Mouse (Mus musculus): ENCODE results near the gene Alad. TPM values are rescaled to one million over a fixed set of nuclear protein-coding genes. Genes with fewer than 3 reads are reported as not detected.
"Not testable (repeated sequence)": the region's sequence is repeated elsewhere in the genome, so short reads cannot be mapped to it uniquely, and the experiment has no call there.

Alad gene
- polyA plus RNA-seq, 1 experiment from 2014 or later = 142 TPM

DNA sequence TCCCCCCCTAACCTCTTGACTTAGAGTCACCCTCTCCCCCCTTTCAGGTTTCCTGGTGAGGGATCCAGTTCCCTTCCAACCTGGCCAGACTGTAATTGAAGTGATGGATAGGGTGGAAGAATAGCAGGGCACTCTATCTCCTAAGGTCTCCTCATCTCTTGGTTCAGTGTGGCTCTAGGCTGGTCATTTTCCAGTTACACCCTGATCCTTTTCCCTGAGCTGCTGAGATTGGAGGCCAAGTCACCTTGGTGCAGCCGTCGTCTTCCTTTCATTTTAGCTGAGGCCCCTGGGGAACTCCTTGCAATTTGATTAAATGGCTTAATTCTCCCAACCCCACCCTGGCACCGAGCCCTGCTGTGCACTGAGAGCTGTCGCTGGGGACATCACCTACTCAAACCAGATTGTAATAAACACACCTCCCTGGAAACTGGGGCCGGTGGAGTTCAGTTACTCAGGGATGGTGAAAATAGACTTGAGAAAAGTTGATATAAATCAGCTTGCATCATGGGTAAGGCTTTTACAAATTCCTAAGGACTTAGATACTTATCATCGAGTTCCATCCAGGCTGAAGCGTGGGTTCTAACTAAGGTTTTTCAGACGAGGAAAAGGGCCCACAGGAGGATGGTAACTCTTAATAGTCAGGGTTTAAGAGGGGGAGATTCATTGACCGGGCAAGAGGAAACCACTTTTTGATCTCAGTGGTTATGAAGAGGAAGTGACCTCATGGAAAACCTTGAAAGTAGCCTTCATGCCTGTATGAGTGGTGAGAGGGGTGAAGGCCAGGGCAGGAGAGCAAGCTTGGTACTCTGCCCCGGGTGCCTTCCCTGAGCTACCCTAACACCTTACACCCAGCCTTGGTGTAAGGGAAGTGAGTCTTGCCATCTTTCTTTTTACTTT, 38.8 kb downstream of the Alad start:
- Histone ChIP-seq H3K4me2 (peak overlapping the region; percentile 82), H3K4me1 (no peaks in the 10 kb centered on the region), H3K9ac (no peak overlapping the region), H3K9me3 (no peaks in the 10 kb centered on the region), H3K27ac (peak overlapping the region; percentile 44; the same call in 1 of the 2 replicates), H3K27me3 (replicated peaks) (no peaks in the 10 kb centered on the region), H3K4me3 (replicated peaks) (peak overlapping the region; percentile 54), H3K36me3 (no peaks in the 10 kb centered on the region)
- ATAC-seq (ENCODE audit: insufficient read depth, low FRiP score, low read depth) = 0 out of 2 replicates have a peak, but pooled peaks have one; percentile 9
- 37% methylated on average over 10 of the region's 10 CpGs for WGBS

DNA sequence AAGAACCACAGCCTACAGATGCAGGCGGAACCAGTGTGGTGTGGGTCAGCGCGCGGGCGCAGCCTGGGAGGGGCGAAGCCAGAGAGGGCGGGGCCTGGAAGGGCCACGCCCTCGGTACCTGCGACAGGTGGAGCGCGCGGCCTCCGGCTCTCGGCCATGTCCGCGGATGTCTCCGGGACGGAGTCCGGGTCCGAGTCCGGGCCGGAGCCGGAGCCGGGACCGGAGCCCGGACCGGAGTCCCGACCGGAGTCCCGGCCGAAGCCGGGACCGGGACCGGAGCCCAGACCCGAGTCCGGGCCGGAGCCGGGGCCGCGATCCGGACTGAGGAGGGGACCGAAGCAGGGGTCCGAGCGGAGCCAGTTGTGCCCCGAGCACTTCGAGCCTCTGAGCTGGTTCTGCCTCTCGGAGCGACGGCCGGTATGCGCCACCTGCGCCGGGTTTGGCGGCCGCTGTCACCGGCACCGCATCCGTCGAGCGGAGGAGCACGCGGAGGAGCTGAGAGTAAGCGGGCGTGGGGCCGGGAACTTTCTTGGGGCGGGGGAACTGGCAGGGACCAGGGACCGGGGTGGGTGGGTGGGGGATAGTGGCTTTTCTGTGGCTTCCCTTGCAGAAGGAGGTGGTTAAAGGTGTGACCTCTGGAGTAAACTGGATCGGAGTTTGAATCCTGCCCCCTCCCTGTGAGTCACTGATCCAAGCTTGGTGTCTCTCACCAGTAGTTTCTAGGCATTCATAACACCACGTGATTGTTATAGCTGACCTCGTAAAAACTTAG, 39.6 kb downstream of the Alad start, which contains the start of gene Bspry:
Gene Bspry (plus strand): TSS at position 117 of the 772 bp plus-strand sequence.
- WGBS = 3% methylated on average over 71 of the region's 71 CpGs
- peak; percentile 91 for ATAC-seq (ENCODE audit: insufficient read depth, low FRiP score, low read depth)

DNA sequence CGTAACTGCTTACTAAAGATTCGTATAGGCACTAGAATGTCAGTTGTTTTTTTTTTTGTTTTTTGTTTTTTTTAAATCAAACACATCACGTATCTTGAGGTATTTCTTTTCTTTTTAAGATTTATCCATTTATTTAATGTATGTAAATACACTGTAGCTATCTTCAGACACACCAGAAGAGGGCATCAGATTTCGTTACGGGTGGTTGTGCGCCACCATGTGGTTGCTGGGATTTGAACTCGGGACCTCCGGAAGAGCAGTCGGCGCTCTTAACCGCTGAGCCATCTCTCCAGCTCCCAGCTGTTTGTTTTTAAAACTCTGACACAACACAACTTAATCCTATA, 40.2 kb downstream of the Alad start:
- not testable (repeated sequence) for H3K36me3 ChIP-seq; H3K27ac ChIP-seq; H3K4me1 ChIP-seq; H3K9me3 ChIP-seq; H3K9ac ChIP-seq; H3K27me3 ChIP-seq (replicated peaks); ATAC-seq (ENCODE audit: insufficient read depth, low FRiP score, low read depth)
- H3K4me3 ChIP-seq (replicated peaks) = peak overlapping the region; percentile 54
- peak overlapping the region; percentile 82 for H3K4me2 ChIP-seq
- 11% methylated on average over 11 of the region's 11 CpGs for WGBS

More for the DNA sequence above, 39.6 kb downstream of the Alad start, which contains the start of gene Bspry:
- no peaks in the 10 kb centered on the region for H3K4me1 ChIP-seq
- peak within 1 kb of the TSS; percentile 67 for H3K27ac ChIP-seq
- no peaks in the 10 kb centered on the region for H3K9me3 ChIP-seq
- H3K27me3 ChIP-seq (replicated peaks) = no peaks in the 10 kb centered on the region
- peak within 1 kb of the TSS; percentile 82 for H3K4me2 ChIP-seq
- peak within 1 kb of the TSS; percentile 54 for H3K4me3 ChIP-seq (replicated peaks)
- H3K9ac ChIP-seq = no peak within 1 kb of the TSS
- no peaks in the 10 kb centered on the region for H3K36me3 ChIP-seq

DNA sequence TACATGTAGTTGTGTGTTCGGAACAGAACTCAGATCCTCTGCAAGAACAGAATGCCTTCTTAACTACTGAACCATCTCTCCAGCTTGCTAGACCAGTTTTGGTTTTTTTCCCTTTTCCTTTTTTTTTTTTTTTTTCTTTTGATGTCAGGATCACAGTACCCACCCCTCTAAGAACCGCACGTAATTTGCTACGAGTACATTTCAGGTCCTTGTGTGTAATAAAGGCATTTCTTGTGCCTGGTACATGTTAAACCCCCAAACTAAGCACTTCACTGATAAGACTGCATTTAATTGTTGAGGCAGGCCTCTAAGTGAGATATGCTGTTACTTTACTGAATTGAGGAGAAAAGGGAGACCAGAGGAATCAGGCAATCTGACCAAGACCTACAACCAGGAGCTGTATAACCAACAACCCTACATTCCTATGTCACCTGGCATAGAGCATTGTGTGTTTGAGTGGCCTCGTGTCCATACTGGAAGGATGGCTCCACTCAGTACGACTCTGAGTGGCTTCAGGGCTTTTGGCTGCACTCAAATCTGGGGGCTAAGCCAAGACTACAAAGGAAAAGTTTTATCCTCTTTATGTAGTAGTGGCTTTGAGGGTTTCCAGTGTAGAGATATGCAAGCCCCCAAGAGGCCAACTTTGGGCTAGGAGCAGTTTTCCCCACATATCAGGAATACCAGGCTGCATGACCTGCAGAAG, 42.0 kb downstream of the Alad start:
- H3K9ac ChIP-seq = no peak overlapping the region
- H3K27ac ChIP-seq = peak overlapping the region; percentile 52; the same call in 1 of the 2 replicates
- ATAC-seq (ENCODE audit: insufficient read depth, low FRiP score, low read depth) = no peak
- 75% methylated on average over 6 of the region's 6 CpGs for WGBS
- no peaks in the 10 kb centered on the region for H3K4me1 ChIP-seq
- no peaks in the 10 kb centered on the region for H3K27me3 ChIP-seq (replicated peaks)
- H3K4me2 ChIP-seq = no peak overlapping the region
- H3K36me3 ChIP-seq = no peaks in the 10 kb centered on the region
- H3K4me3 ChIP-seq (replicated peaks) = no peak overlapping the region
- H3K9me3 ChIP-seq = no peaks in the 10 kb centered on the region

DNA sequence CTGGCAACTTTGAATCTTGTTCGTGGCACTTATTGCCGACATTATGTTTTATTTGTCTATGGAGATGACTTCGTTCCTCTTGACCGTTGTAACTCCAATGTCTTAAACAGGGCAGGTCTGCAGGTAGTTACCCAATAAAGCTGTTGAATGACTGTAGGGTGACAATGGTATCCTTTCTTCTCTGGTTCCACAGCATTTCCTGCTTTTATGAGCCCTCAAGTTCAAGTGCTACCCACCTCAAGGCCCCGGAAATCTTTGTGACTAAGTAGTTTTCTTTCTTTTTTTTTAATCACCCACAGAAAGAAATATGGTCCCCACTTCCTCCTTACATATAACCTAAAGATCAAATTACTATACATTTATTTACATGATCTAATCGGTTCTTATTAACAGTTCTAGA, 43.9 kb downstream of the Alad start:
- Histone ChIP-seq H3K27ac (no peak overlapping the region), H3K4me1 (no peaks in the 10 kb centered on the region), H3K4me2 (no peak overlapping the region), H3K9ac (no peak overlapping the region), H3K36me3 (no peaks in the 10 kb centered on the region), H3K4me3 (replicated peaks) (no peak overlapping the region), H3K27me3 (replicated peaks) (no peaks in the 10 kb centered on the region), H3K9me3 (no peaks in the 10 kb centered on the region)
- 79% methylated on average over 6 of the region's 6 CpGs for WGBS
- no peak for ATAC-seq (ENCODE audit: insufficient read depth, low FRiP score, low read depth)

DNA sequence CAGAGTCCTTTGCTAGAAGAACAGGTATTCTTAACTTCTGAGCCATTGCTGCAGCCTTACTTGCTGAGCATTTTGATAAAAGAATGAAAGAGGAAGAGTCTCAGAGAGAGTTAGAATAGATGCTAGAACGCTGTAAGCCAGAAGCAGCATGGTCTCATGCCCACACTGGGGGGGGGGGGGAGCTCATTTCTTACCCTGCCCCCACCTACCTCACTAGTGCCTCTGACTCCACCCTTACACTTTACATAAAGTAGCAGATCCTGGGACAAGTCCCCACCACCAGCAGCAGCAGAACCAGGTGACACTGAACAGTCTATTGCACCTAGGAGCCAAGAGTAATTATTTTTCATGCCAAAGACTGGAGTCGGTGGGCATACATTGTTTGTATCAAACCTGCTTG, 44.6 kb downstream of the Alad start:
- Histone ChIP-seq H3K9me3 (no peaks in the 10 kb centered on the region), H3K4me3 (replicated peaks) (no peak overlapping the region), H3K27ac (no peak overlapping the region), H3K36me3 (no peaks in the 10 kb centered on the region), H3K27me3 (replicated peaks) (no peaks in the 10 kb centered on the region), H3K4me1 (0 out of 2 replicates have a peak, but pooled peaks cover 5% of the 10 kb centered on the region), H3K9ac (no peak overlapping the region), H3K4me2 (no peak overlapping the region)
- WGBS = 75% methylated on average over 2 of the region's 2 CpGs
- no peak for ATAC-seq (ENCODE audit: insufficient read depth, low FRiP score, low read depth)

DNA sequence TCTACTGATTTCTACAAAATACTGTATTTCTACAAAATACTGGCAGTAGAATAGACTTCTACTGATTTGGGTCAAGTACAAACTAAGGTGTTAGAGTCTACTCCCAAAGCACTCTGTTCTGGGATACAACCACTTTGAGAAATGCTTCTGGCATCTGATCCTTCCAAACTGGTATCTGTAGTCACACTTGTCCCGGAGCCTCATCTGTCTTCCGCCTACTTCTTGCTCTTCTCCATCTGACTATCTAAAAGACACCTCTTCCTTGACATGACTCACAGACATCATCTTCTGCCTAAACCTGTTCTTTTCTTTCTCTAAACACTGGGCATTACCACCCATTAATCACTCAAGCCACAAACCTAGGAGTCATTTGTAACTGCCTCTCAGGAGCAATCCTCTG, 47.6 kb downstream of the Alad start:
- no peaks in the 10 kb centered on the region for H3K9me3 ChIP-seq
- no peak overlapping the region for H3K4me3 ChIP-seq (replicated peaks)
- no peak for ATAC-seq (ENCODE audit: insufficient read depth, low FRiP score, low read depth)
- H3K9ac ChIP-seq = no peak overlapping the region
- H3K4me1 ChIP-seq = 0 out of 2 replicates have a peak, but pooled peaks cover 7% of the 10 kb centered on the region
- H3K27ac ChIP-seq = no peak overlapping the region
- H3K36me3 ChIP-seq = no peaks in the 10 kb centered on the region
- 90% methylated on average over 2 of the region's 2 CpGs for WGBS
- no peak overlapping the region for H3K4me2 ChIP-seq
- no peaks in the 10 kb centered on the region for H3K27me3 ChIP-seq (replicated peaks)

DNA sequence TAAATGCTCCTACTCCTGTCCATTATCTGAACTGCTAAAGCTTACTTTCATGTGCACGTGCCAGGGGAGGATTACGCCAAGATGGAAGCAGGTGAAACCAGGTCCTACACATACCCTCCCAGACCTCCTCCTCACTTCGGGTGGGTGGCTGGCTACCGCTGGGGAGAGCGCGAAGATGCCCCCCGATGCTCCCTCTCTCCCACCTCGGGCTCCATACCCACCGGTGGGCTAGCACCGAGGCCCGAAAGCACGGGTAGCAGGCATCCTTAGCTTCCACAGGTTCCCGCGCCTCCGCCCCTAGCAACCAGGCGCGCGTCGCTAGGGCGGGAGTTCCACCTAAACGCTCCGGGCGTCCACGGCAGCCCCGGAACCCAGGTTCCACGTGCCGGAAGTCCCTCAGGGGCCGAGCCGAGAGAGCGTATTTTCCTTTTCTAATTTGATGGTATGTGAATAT, 49.1 kb downstream of the Alad start, which contains the start of gene Wdr31:
Gene Wdr31 (minus strand): TSS at position 299 of the 454 bp plus-strand sequence.
- no peak within 1 kb of the TSS for H3K27ac ChIP-seq

DNA sequence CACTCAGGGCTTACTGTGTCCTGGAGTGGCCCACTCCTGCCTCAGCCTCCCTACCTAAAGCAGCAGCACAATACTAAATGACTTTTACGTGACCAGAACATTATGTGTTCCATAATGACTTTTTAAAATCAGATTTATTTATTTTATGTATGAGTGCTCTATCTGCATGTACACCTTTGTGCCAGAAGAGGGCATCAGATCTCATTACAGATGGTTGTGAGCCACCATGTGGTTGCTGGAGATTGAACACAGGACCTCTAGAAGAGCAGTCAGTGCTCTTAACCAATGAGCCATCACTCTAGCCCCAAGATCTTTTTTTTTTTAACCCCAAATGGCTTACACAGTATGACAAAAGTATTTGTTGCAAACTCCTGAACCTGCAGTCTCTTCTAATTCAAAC, 51.6 kb downstream of the Alad start:
- WGBS = 83% methylated on average over 1 of the region's 1 CpGs
- ATAC-seq (ENCODE audit: insufficient read depth, low FRiP score, low read depth) = no peak
- H3K9ac ChIP-seq = no peak overlapping the region
- H3K4me1 ChIP-seq = 0 out of 2 replicates have a peak, but pooled peaks cover 7% of the 10 kb centered on the region
- no peak overlapping the region for H3K4me3 ChIP-seq (replicated peaks)
- no peaks in the 10 kb centered on the region for H3K9me3 ChIP-seq
- no peaks in the 10 kb centered on the region for H3K36me3 ChIP-seq
- no peaks in the 10 kb centered on the region for H3K27me3 ChIP-seq (replicated peaks)
- no peak overlapping the region for H3K27ac ChIP-seq
- H3K4me2 ChIP-seq = no peak overlapping the region

More for the DNA sequence above, 49.1 kb downstream of the Alad start, which contains the start of gene Wdr31:
- Histone ChIP-seq H3K4me2 (peak within 1 kb of the TSS; percentile 83), H3K27me3 (replicated peaks) (no peaks in the 10 kb centered on the region), H3K4me1 (0 out of 2 replicates have a peak, but pooled peaks cover 7% of the 10 kb centered on the region), H3K4me3 (replicated peaks) (peak within 1 kb of the TSS; percentile 76), H3K9ac (peak within 1 kb of the TSS; percentile 35; the same call in 1 of the 2 replicates), H3K9me3 (no peaks in the 10 kb centered on the region), H3K36me3 (no peaks in the 10 kb centered on the region)
- peak; percentile 88; the same call in 1 of the 2 replicates for ATAC-seq (ENCODE audit: insufficient read depth, low FRiP score, low read depth)
- under 1% methylated on average over 30 of the region's 30 CpGs for WGBS

DNA sequence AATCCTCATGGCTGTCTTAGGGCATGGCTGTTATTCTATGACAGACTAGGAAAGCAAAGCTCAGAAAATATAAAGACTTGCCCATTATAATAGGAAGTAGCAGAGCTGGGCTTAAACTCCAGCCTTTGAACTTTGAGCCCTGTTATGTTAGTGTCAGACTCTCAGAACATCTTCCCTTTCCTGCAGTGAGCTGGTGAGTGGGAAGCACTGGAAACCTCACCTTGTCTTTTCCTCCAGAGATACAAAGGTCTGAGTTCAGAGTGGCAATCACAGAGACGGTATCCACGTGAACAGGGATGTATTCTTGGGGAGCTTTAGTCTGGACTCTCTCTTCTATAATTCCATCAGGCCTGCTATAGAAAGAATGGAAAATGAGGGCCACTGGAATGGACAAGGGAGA, 56.6 kb downstream of the Alad start:
- 87% methylated on average over 2 of the region's 2 CpGs for WGBS
- Histone ChIP-seq H3K4me2 (no peak overlapping the region), H3K27ac (no peak overlapping the region), H3K27me3 (replicated peaks) (no peaks in the 10 kb centered on the region), H3K9me3 (no peaks in the 10 kb centered on the region), H3K4me3 (replicated peaks) (no peak overlapping the region), H3K4me1 (no peaks in the 10 kb centered on the region), H3K9ac (no peak overlapping the region), H3K36me3 (no peaks in the 10 kb centered on the region)
- no peak for ATAC-seq (ENCODE audit: insufficient read depth, low FRiP score, low read depth)

DNA sequence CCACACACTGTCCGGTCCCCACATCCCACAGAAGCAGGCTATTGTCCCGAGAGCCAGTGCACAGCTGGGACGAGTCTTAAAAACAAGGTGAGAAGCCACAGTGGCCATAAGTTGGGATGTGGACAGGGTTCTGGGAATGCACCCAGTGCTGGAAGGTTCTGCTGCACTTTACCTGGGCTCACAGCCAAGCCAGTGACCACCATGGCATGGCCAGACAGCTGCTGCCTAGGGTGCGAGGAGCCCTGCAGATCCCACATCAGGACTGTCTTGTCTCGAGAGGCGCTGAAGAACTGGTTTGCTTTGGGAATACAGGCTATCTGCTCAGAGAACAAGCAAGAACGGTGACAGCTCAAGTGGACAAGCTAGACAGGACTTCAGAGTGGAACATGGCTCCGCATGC, 59.4 kb downstream of the Alad start:
- Histone ChIP-seq H3K4me1 (no peaks in the 10 kb centered on the region), H3K9ac (no peak overlapping the region), H3K4me2 (no peak overlapping the region), H3K27ac (no peak overlapping the region), H3K9me3 (no peaks in the 10 kb centered on the region), H3K27me3 (replicated peaks) (no peaks in the 10 kb centered on the region), H3K4me3 (replicated peaks) (no peak overlapping the region), H3K36me3 (no peaks in the 10 kb centered on the region)
- ATAC-seq (ENCODE audit: insufficient read depth, low FRiP score, low read depth) = no peak
- 89% methylated on average over 8 of the region's 8 CpGs for WGBS
